Mouse (Mus musculus): ENCODE data around the gene Rapgef4. TPM values are rescaled to one million over a fixed set of nuclear protein-coding genes. Genes with fewer than 3 reads are reported as not detected.
"Not testable (repeated sequence)": the region's sequence is repeated elsewhere in the genome, so short reads cannot be mapped to it uniquely, and the experiment has no call there.

Gene Rapgef4
- polyA plus RNA-seq, 1 experiment from 2014 or later, result not detected

- H3K27ac ChIP-seq, result no peak overlapping the region
- H3K79me2 ChIP-seq (ENCODE audit: inconsistent target), result no peaks in the 10 kb centered on the region
- WGBS (ENCODE audit: missing documents), result 92% methylated on average over 14 of the region's 14 CpGs
- H3K36me3 ChIP-seq (ENCODE audit: inconsistent target), result no peaks in the 10 kb centered on the region
- no peak overlapping the region for H3K4me3 ChIP-seq (ENCODE audit: inconsistent target)
Measured at GRCm38 (mm10) chr2:72122410-72123223, 141.6 kb downstream of the Rapgef4 start.

- H3K27ac ChIP-seq, result no peak overlapping the region
- H3K79me2 ChIP-seq (ENCODE audit: inconsistent target), result no peaks in the 10 kb centered on the region
- H3K4me3 ChIP-seq (ENCODE audit: inconsistent target), result no peak overlapping the region
- WGBS (ENCODE audit: missing documents), result 94% methylated on average over 5 of the region's 5 CpGs
- H3K36me3 ChIP-seq (ENCODE audit: inconsistent target), result no peaks in the 10 kb centered on the region
Measured at GRCm38 (mm10) chr2:72123851-72124250, 142.8 kb downstream of the Rapgef4 start.

- Histone ChIP-seq H3K36me3 (ENCODE audit: inconsistent target) (no peaks in the 10 kb centered on the region), H3K27ac (no peak overlapping the region), H3K79me2 (ENCODE audit: inconsistent target) (no peaks in the 10 kb centered on the region), H3K4me3 (ENCODE audit: inconsistent target) (no peak overlapping the region)
- WGBS (ENCODE audit: missing documents), result 17% methylated on average over 3 of the region's 3 CpGs
Measured at GRCm38 (mm10) chr2:72125786-72126185, 144.7 kb downstream of the Rapgef4 start.

GRCm38 (mm10) chr2:72126411-72126810 is 145.4 kb downstream of the Rapgef4 start:
- no peaks in the 10 kb centered on the region for H3K79me2 ChIP-seq (ENCODE audit: inconsistent target)
- H3K4me3 ChIP-seq (ENCODE audit: inconsistent target), result no peak overlapping the region
- H3K27ac ChIP-seq, result no peak overlapping the region
- WGBS (ENCODE audit: missing documents), result 100% methylated on average over 2 of the region's 2 CpGs
- H3K36me3 ChIP-seq (ENCODE audit: inconsistent target), result no peaks in the 10 kb centered on the region

- no peaks in the 10 kb centered on the region for H3K79me2 ChIP-seq (ENCODE audit: inconsistent target)
- H3K4me3 ChIP-seq (ENCODE audit: inconsistent target), result no peak overlapping the region
- 91% methylated on average over 8 of the region's 8 CpGs for WGBS (ENCODE audit: missing documents)
Measured at GRCm38 (mm10) chr2:72129612-72130311, 148.7 kb downstream of the Rapgef4 start.

GRCm38 (mm10) chr2:72132222-72132621 is 151.2 kb downstream of the Rapgef4 start:
- Histone ChIP-seq H3K36me3 (ENCODE audit: inconsistent target) (no peaks in the 10 kb centered on the region), H3K79me2 (ENCODE audit: inconsistent target) (no peaks in the 10 kb centered on the region), H3K27ac (no peak overlapping the region), H3K4me3 (ENCODE audit: inconsistent target) (no peak overlapping the region)
- WGBS (ENCODE audit: missing documents), result 100% methylated on average over 3 of the region's 3 CpGs

More at GRCm38 (mm10) chr2:72129612-72130311, 148.7 kb downstream of the Rapgef4 start:
- Histone ChIP-seq H3K27ac (no peak overlapping the region), H3K36me3 (ENCODE audit: inconsistent target) (no peaks in the 10 kb centered on the region)

- 91% methylated on average over 3 of the region's 3 CpGs for WGBS (ENCODE audit: missing documents)
- Histone ChIP-seq H3K27ac (no peak overlapping the region), H3K4me3 (ENCODE audit: inconsistent target) (no peak overlapping the region), H3K36me3 (ENCODE audit: inconsistent target) (no peaks in the 10 kb centered on the region), H3K79me2 (ENCODE audit: inconsistent target) (no peaks in the 10 kb centered on the region)
Measured at GRCm38 (mm10) chr2:72136045-72136444, 155.0 kb downstream of the Rapgef4 start.

- 76% methylated on average over 7 of the region's 9 CpGs for WGBS (ENCODE audit: missing documents)
- Histone ChIP-seq H3K79me2 (ENCODE audit: inconsistent target) (no peaks in the 10 kb centered on the region), H3K4me3 (ENCODE audit: inconsistent target) (no peak overlapping the region), H3K27ac (no peak overlapping the region), H3K36me3 (ENCODE audit: inconsistent target) (no peaks in the 10 kb centered on the region)
Measured at GRCm38 (mm10) chr2:72136486-72137264, 155.6 kb downstream of the Rapgef4 start.

- H3K36me3 ChIP-seq (ENCODE audit: inconsistent target), result no peaks in the 10 kb centered on the region
- no peaks in the 10 kb centered on the region for H3K79me2 ChIP-seq (ENCODE audit: inconsistent target)
- H3K4me3 ChIP-seq (ENCODE audit: inconsistent target), result no peak overlapping the region
- no peak overlapping the region for H3K27ac ChIP-seq
- WGBS (ENCODE audit: missing documents), result 73% methylated on average over 14 of the region's 14 CpGs
Measured at GRCm38 (mm10) chr2:72139863-72140845, 159.1 kb downstream of the Rapgef4 start.

GRCm38 (mm10) chr2:72141091-72141490 is 160.1 kb downstream of the Rapgef4 start:
- 97% methylated on average over 8 of the region's 8 CpGs for WGBS (ENCODE audit: missing documents)
- H3K36me3 ChIP-seq (ENCODE audit: inconsistent target), result no peaks in the 10 kb centered on the region
- no peak overlapping the region for H3K27ac ChIP-seq
- H3K4me3 ChIP-seq (ENCODE audit: inconsistent target), result no peak overlapping the region
- no peaks in the 10 kb centered on the region for H3K79me2 ChIP-seq (ENCODE audit: inconsistent target)

GRCm38 (mm10) chr2:72141732-72142131 is 160.7 kb downstream of the Rapgef4 start:
- not testable (repeated sequence) for H3K79me2 ChIP-seq (ENCODE audit: inconsistent target); H3K27ac ChIP-seq; H3K36me3 ChIP-seq (ENCODE audit: inconsistent target); H3K4me3 ChIP-seq (ENCODE audit: inconsistent target)
- 95% methylated on average over 3 of the region's 4 CpGs for WGBS (ENCODE audit: missing documents)

GRCm38 (mm10) chr2:72143413-72143812 is 162.4 kb downstream of the Rapgef4 start:
- H3K27ac ChIP-seq, result no peak overlapping the region
- no peak overlapping the region for H3K4me3 ChIP-seq (ENCODE audit: inconsistent target)
- no peaks in the 10 kb centered on the region for H3K36me3 ChIP-seq (ENCODE audit: inconsistent target)
- no peaks in the 10 kb centered on the region for H3K79me2 ChIP-seq (ENCODE audit: inconsistent target)
- 93% methylated on average over 9 of the region's 9 CpGs for WGBS (ENCODE audit: missing documents)

- Histone ChIP-seq H3K4me3 (ENCODE audit: inconsistent target) (no peak overlapping the region), H3K79me2 (ENCODE audit: inconsistent target) (no peaks in the 10 kb centered on the region), H3K36me3 (ENCODE audit: inconsistent target) (no peaks in the 10 kb centered on the region), H3K27ac (no peak overlapping the region)
- 28% methylated on average over 7 of the region's 7 CpGs for WGBS (ENCODE audit: missing documents)
Measured at GRCm38 (mm10) chr2:72144576-72145200, 163.6 kb downstream of the Rapgef4 start.

All from macrophage (primary cell).